Mouse (Mus musculus) adrenal gland, postnatal 10 days (tissue): ENCODE data around the gene Wwox. TPM values are rescaled to one million over a fixed set of nuclear protein-coding genes. Genes with fewer than 3 reads are reported as not detected.

Source experiments
- DNase-seq: peaks from one replicate; pipeline ENCODE4 v3.0.0; 2021; ENCODE audit warnings: mixed read lengths
- total RNA-seq, 2 experiments: library from RNA; stranded (reverse); gene quantifications; 2 replicates each; pipeline ENCODE4 v1.2.3; 2021

The Wwox gene
- total RNA-seq, 2 experiments from 2014 or later = 20.8 to 28.4 TPM

DNA sequence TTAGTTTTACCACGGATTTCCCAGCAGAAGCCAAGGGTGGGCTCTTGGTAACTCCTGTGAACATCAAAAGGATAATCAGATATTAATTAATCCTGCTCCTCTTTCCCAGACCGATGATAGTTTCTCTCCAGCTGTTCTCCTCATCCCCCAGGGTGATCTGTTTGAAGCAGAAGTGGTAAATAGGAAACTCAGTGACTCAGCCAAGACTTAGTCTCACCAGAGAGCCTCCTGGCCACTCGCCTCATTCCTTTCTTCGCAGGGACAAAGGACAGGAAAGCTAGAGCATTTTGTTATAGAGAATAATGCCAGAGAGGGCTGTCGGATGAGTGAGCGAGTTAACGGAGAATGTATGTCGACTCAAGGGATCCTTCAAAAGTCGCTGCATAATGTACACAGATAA is 798.1 kb downstream of the Wwox start:
- DNase-seq = no peak

- DNase-seq = no peak
These were observed 804.1 kb downstream of the Wwox start for GRCm38 (mm10) chr8:115243465-115244027.

- DNase-seq = peak; percentile 49
These were observed 810.4 kb downstream of the Wwox start for GRCm38 (mm10) chr8:115249688-115250366.

DNA sequence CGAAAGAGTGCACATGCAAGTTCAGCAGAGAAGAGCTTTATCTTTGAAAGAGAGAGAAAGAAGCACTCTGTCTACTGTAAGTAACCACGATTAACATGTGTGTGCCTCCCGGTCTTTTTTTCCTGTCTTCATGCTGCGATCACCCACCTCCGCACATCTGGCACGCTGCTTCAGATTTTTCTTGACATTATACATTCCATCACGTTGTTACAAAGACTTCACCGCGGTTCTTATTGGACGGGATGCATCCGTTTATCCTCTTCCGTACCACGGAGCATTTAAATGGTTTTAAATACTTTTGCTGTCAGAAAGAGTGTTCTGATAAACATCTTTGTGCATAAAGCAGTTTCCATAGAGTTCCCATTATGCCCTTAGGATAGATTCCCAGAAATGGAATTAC is 816.1 kb downstream of the Wwox start:
- DNase-seq = no peak

GRCm38 (mm10) chr8:115257417-115257816 is 818.0 kb downstream of the Wwox start:
- no peak for DNase-seq

DNA sequence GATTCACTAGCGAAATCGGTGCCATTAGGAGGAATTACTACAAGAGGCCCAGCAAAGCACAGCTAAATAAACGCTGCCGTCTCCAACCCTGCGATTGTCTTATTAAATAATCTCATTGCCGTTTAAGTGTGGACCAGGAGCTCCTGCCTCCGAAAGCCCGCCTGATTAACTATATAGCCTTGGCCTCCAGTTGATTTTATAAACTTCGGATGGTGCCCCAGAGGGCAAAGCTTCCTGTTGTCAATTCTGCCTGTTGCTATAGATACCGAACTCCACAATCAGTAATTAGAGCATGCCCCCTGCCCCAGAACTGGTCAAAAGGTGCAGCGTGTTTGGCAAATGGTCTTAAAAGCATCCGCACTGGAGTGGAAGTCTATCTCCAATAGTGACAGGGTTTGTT is 820.4 kb downstream of the Wwox start:
- DNase-seq = no peak

DNA sequence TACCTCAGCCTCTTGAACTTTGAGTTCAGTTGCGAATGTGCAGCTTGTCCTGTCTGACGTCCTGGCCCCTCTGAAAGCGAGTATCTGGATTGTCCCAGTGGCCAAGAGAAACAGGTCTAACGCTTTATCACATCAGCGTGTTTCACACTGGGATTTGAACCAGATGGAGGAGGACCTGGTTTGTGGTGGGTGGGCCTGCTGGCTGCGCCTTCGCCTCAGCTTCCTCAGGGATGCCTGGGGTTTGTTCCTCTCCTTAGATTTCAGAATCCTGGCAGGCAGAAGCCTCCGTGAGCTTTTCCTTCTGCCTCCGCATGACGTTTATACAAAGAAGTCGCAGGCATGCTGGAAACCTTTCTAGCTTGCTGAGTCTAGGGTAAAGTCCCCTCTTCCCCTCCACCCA is 827.7 kb downstream of the Wwox start:
- DNase-seq = no peak

DNA sequence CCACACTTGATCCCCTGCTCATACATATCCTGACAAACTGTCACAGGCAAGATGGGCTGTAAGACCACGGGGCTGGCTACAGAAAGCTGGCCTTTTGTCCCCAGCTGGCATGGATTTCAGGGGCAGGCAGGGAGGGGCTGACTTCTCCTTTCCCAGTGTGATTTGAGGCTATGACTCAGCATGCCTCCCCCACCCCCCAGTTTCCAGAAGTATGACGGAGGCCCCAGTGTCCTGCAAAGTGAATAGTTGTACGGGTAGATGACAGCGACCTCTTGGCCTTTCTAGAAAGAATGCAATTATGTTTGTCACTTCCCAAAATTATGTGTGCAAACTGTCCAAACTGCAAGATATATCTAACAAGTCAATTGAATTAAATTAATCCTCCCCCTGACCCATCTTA is 830.1 kb downstream of the Wwox start:
- no peak for DNase-seq

DNA sequence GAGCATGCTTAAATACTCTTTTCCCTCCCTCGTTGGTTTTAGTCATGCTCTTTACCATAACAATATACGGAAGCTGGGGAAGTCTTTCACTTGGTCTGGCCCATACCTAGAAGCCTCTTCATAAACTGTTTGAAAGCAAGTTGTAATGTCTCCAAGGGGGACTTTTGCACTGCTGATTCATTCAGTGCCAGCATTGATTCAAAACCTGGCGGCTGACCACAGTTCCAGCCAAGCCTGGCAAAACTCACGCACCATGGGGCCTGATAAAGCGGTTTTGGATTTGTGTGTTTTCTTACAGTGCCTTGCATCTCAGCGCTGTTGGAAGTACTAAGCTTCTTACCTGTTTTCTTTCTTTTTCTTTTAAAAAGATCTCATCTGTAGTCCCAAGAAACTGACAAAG is 834.5 kb downstream of the Wwox start:
- no peak for DNase-seq

- no peak for DNase-seq
These were observed 836.8 kb downstream of the Wwox start for GRCm38 (mm10) chr8:115276281-115276680.

DNA sequence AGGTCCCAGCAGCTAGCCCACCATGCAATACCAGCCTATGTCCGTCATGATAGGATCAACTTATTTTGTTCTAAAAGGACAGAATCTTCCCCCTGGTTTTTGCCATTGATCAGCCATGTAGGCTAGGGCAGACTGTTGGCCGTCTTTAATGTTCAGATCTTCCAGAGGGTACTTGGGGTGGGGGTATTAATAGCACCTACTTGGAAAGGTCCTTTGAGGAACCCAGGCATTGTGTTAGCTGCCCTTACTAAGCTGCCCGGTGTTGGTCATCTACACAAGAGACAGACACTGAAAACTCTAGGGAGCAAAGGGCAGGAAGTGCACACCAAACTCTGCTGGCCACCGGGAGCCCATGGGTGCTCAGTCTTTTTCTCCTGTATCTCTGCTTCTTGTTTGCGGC is 838.8 kb downstream of the Wwox start:
- no peak for DNase-seq

DNA sequence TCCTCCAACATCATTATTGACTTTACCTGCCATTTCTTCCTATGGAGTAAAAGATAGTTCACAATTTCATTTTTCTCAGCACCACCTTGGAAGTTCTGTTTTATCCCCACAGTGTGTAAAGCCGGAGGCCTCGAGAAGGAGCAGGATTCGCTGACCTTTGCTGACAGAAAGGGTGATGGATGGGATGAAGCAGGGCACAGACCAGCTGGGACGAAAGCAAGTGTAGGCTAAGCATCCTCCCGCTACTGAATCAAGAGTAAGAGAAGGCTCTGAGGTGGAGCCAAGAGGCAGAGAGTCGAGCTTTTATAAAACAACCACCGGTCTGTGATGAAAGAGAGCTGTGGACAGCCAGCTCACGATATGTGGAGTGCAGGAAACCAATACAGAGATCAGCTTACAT is 850.8 kb downstream of the Wwox start:
- DNase-seq = no peak

DNA sequence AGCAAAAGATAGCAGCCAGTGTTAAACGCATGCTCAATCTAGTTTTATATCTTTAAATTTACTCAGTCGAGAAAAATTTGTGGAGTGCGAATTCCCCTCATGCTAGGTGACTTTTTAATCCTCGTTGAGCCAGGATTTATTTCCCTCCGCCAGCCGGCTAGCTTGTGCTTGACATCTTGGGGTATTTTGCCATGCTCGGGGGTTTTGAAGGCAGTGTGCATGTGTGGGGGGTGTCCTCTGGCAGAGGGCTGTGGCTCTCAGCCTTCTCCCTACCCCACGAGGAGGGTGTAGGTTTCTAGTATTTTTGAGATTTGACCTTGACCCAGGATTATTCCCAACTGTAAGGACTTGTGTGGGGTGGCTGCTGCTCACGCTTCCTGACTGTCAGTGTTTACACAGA is 857.3 kb downstream of the Wwox start:
- no peak for DNase-seq

GRCm38 (mm10) chr8:115302484-115302883 is 863.0 kb downstream of the Wwox start:
- no peak for DNase-seq

- no peak for DNase-seq
These were observed 868.0 kb downstream of the Wwox start for GRCm38 (mm10) chr8:115307412-115307811.

DNA sequence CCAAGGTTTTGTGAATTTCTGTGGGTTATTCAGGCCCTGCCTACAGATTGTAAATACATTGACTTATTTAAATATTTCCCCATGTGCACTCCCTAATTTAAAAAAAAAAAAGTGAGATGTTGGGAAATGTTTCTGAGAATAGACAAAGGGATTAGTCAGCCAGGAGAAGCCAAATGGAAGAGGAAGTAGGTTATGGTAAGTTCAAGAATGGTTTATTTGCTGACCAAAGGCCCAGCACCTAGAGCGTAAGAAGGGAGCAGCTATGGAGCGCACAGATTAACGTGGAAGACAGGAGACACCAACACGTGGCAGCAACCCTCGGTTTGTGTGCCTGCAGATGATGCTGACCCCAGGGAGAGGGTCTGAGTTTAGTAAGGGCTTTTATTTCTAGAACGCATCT is 871.5 kb downstream of the Wwox start:
- DNase-seq = no peak

DNA sequence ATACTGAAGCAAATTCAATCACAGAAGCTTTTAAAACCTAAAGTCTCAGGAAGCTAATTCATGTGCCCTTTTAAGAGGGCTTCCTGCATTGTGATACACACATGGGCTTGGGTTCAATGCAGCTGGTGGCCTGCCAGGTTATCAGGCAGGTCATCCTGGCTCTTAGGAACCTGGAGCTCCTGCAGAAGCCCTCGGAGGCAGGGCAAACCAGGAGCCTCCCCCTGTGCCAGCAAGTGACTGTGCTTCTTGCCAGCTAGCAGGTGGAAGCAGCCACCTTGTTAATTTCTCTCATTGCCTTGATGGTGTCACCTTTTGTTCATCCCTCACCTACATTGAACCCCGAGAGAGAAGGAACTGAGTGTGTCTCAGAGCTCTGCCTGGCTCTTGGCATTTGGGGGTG is 872.9 kb downstream of the Wwox start:
- DNase-seq = no peak

DNA sequence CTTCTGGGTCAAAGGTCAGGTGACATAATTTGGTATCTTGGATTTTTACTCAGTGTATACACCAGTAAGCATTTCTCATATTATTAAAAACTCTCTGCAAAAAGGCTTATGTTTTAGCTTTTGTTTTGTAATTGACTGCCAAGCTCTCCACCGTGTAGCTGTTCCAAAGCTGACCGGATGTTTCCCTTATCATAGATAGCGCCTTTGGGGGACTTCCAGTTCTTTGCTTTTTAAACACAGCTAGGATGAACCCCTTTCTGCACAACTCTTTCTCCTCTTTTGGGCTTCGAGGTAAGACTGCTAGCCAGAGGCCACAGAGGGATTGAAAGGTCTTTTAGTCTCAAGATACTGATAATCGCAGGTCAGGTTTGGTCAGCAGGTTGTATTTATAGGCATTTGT is 883.0 kb downstream of the Wwox start:
- DNase-seq = no peak

GRCm38 (mm10) chr8:115330671-115331070 is 891.2 kb downstream of the Wwox start:
- DNase-seq = no peak

DNA sequence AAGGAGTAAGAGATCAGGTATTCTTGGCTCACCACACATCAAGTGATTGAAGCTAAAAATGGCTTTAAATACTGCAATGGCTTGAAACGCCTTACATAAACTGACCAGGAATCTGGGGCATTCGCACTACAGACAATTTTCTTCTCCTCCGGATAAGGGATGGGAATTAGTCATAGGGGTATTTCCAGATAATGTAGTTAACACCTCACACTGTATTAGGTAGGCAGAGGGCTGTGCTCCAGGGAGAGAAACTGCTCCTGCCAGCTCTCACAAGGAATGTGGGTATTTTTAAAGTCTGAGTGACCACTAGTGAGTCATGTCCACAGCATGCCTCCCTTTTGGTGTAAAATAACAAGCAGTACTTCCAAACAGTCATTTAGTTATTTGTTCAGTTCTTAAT is 894.5 kb downstream of the Wwox start:
- DNase-seq = no peak

DNA sequence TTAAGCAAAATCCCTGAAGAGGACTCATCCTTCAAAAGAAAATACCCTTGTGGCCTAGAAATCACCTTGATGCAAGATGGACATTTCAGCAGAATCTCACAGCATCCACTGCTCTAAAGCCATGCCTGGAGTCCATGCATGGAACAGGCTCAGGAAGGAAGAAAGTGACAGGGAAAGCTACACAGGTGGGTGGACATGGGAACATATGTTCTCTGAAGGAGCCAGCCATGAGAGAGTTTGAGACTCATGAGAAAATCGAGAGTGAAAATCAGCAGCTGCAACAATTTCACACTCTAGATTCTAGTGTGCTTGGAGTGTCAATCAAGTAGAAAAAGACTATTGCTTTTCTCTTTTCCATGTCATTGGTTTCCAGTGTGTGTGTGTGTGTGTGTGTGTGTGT is 896.9 kb downstream of the Wwox start:
- DNase-seq = no peak

DNA sequence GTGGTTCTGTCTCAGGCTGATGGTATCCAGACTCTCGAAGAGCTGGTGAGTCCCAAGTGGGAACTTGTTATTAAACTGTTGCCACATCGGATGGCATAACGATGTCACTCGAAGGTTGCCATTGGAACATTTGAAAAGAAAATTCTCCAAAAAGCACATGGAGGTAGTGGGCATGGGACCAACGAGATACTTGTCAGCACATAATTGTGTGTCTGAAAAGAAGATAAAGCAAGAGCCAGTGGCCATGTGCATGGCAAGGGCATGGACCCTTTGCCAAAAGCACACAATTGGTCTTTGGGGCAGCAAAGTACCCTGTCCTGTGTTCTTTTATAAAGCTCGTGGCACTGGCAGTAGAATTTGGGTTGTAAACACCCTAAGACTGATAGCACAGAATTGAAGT is 909.2 kb downstream of the Wwox start:
- no peak for DNase-seq

DNA sequence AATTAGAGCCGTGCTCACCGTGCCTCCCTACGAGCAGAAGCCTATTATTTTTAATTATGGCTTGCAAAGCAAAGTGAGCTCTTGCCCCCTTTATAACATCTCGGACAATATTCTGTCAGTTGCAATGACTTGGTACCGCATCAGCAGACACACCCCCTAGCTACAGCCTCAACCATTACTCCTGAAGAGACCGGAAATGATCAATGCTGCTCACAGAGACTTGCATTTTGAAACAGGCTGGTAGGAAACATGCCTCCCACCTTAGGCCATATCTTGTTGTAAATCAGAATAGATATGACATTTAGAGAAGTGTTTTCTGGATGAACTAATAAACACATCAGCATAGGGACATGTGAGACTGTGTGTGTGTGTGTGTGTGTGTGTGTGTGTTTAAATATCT is 911.3 kb downstream of the Wwox start:
- DNase-seq = no peak

DNA sequence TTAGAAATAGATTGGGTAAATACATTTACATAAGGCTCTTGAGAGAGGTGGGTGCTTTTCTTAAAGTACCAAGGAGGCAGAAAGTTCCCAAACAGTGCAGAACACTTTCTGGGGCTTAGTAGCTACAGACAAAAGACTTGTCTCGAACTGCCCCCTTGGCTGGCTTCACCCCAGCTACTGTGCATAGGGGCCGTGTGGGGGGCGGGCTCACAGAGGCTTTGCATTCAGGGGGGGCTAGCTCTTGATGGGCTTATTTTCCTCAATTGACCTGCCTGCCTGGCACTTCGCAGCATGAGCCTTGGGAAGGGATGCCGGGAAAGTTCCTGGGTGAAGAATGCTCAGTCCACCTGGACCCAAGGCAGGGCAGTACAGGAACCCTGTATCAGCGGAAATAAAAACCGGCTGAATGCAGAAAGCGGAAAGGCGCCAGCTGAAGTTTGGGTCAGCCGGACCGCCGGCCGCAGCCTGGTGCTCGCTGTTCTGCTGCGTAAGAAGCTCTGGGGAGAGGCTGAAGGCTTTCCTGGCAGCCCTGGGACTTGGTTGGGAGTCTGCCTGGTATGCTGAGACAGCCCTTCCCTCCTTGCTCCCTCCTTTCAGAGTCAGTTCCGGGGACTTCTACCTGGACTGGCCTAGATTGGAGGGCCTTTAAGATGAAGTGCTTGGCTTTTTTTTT is 918.3 kb downstream of the Wwox start:
- DNase-seq = peak; percentile 33
